Mouse (Mus musculus): ENCODE data around the gene Med26.

Med26 gene

DNA sequence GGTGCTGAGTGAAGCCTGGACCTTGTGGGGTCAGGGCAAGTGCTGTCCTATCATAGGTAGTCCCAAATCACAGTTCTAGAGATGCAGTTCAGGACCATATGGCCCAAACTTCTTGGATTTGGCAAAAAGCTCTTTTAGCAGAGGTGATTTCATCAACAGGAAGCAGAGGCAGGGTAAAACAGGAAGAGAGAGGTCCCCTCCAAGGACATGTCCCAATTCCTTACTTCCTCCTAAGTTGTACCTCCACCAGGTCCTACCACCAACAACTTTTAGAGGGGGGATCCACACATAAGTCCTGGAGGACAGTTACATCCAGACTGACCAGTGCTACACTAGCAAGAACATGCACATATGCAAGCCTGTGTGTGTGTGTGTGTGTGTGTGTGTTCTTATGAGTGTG is 61.1 kb downstream of the Med26 start:
- DNase-seq: no peak

GRCm38 (mm10) chr8:72485456-72486199 is 62.4 kb downstream of the Med26 start:
- peak; percentile 97 for DNase-seq

DNA sequence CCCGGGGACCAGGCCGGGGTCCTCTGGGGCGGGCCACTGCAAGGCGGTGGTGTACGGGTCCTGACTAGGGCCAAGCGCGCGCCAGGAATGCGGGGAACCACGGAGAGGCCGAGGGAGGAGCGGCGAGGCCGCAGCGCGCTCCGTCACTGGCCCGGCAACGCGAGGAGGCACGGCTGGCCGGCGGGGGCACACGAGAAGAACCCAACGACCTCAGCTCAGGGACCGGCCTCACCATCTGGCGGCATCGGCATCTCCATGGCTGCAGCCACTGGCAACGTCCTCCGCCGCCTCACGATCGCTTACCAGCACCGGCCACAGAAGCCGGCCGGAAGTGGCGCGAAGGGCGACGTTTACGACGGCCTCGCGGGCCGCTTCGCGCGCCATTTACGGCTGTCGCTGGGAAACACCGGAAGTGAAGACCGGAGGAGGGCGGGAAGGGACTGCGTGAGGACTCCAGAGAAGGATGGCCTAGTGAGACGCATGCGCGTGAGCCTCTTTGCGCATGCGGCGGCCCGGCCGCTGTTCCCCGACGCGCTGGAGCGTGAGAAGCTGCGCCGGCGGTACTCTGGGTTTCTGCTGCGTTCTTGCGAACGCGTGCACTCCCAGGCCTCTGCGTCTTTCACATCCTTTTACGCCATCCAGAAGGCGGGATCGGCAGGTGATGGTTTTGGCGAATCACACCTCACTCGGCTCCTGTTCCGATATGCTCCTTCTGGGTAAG is 73.1 kb downstream of the Med26 start, which contains the start of gene Cherp:
Cherp (minus strand) TSS at position 401 of the 721 bp plus-strand sequence.
- peak; percentile 100 for DNase-seq

- DNase-seq: peak; percentile 85
Measured at GRCm38 (mm10) chr8:72470684-72471083, 77.4 kb downstream of the Med26 start.

- DNase-seq: no peak
Measured at GRCm38 (mm10) chr8:72469984-72470383, 78.1 kb downstream of the Med26 start.

DNA sequence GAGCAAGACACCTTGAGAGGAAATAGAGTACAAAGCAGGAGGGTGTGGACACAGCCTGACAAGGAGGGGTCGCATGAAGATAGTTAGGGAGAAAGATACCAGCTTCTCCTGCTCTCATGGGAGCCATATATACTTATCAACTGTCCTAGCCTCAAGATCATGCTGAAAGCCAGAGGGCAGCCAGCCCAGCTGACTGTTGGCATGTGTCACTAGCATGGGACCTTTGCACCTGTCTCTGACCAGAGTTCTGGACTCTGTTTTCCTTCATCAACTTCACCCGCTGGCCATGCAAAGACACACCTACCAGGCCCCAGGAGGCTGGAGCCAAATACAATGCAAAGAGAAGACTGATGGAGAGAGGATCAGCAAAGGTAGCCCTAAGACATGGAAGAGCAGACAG is 78.8 kb downstream of the Med26 start:
- no peak for DNase-seq

DNA sequence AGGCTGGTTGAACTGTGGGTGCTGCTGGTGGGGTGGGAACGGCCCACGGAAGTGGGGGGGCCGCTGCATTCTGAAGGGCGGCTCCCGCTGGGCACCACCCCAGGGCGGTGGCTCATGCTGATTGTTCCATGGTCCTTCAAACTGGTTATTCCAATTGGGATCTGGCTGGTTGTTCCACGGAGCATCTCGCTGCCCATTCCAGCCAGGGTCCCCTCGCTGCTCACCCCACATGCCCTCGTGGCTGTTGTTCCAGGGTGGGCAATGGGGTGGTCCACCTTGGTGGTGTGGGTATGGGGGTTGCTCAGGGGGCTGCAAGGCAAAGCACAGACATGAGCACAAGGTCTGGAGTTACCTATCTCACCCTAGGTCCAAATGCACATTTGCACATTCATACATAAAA is 83.9 kb downstream of the Med26 start:
- DNase-seq: peak; percentile 90

- DNase-seq: peak; percentile 83
Measured at GRCm38 (mm10) chr8:72459881-72460533, 88.1 kb downstream of the Med26 start.

GRCm38 (mm10) chr8:72458457-72458856 is 89.6 kb downstream of the Med26 start:
- DNase-seq: no peak

DNA sequence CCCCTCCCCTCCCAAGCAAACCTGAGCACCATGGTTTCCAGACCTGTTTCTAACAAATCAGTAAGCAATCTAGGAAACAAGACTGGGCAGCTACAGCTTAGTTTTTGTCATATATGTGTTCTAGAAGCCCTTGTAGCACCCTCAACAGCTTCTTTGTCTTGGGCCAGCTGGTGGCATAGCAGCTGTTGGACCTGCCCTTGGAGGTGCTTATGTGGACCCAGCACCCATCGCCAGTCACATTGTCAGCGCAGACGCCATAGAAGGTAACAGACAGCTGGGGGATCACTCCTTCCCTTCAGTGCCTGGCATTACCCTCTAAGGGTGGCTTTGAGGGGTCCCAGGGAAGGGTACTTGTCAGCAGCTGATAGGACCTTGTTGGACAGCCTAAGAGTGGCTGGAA is 90.3 kb downstream of the Med26 start:
- DNase-seq: no peak

- no peak for DNase-seq
Measured at GRCm38 (mm10) chr8:72455317-72455716, 92.8 kb downstream of the Med26 start.

DNA sequence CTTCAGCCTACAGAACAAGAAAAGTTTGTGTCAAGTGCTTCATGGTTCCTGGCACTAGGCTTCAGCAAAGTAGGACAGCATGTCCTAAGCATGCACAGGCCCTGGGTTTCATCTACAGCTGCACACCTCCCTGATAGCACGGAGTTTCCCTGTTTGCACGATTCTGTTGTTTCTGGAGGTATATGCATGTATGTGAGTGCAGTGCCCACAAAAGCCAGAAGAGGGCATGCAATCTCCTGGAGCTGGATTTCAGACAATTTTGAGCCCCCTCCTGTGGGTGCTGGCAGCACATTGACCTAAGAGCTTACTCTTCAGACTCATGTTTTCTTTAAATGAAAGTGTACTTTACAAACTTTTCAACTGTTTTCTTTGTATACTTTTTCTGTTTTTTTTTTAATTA is 94.2 kb downstream of the Med26 start:
- no peak for DNase-seq

DNA sequence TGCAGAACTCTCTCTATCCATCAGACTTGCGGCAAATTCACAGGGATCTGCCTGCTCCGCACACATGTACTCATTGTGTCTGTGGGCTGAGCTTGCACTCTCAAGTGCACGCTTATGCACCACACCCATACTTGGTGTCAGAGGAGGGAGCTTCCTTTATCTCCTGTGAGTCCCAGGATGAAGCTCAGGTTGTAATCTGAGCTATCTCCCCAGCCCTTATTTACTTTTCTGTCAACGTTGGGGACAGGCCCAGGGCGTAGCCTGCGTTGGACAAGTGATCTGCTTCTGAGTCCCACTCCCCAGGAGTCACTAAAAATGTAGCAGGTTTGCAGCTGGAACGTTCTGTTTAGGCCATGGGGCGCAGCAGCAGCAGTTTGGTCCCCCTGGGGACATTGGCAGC is 96.6 kb downstream of the Med26 start:
- no peak for DNase-seq

DNA sequence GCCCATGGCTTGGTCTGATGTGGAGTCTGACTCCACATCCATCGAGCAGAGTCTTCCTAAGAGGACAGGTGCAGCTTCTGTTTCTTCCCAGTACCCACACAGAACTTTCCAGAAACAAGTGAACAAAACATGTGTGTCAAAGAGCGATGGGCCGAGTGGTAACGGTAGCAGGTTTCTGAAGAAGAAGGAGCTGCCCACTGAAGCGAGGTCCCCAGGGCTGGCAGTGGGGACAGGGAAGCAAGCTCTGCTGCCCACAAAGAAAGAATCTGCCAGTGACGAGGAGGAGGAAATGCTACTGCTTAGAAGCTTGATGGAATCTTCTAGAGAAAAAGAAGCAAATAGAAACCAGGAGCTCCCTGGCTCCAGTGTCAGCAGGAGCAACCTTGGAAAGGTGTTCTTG is 103.0 kb downstream of the Med26 start:
- DNase-seq: no peak

Measured in heart, adult 11 months (tissue).